Mouse (Mus musculus): ENCODE measurements at regions not wholly inside any gene's neighbourhood (a gene's known extent, or its start where the extent isn't known, plus 50 kb on each side); places are given as distances from the start of the nearest gene placed in this dataset.
A peak's percentile ranks its signal among the peaks of the same experiment; 100 is the strongest.

- no peaks in the 10 kb centered on the region for H3K27me3 ChIP-seq
- CTCF ChIA-PET, result interaction anchor here (1.3 kb wide), 1 partner anchor 9 kb away, joined by 3 read pairs; no protein-coding TSS in a partner anchor
- no peak for TF ChIP-seq CTCF (IDR thresholded peaks at IDR 0.05)
- POLR2A ChIA-PET, result no interaction called here
- ATAC-seq, result no peak
- no peak for DNase-seq (ENCODE audit: low read depth, low spot score)
- in situ Hi-C loops (cut with MboI; ENCODE audit: low pct_unique_long_range_greater_than_20kb), result no loop called here
These were observed 68.5 kb upstream of the Slc2a1 start for GRCm38 (mm10) chr4:119040041-119040440.

GRCm38 (mm10) chr4:119041616-119042015, 66.9 kb upstream of the Slc2a1 start:
- TF ChIP-seq CTCF (IDR thresholded peaks at IDR 0.05), result no peak
- ATAC-seq (peak; percentile 73), DNase-seq (ENCODE audit: low read depth, low spot score) (peak; percentile 96)
- ChIA-PET CTCF (interaction anchor here (1.2 kb wide), 1 partner anchor 12 kb away, joined by 3 read pairs; no protein-coding TSS in a partner anchor), POLR2A (interaction anchor here (0.8 kb wide), 1 partner anchor 32 kb away, joined by 3 read pairs; no protein-coding TSS in a partner anchor)
- H3K27me3 ChIP-seq, result no peaks in the 10 kb centered on the region
- in situ Hi-C loops (cut with MboI; ENCODE audit: low pct_unique_long_range_greater_than_20kb), result no loop called here

GRCm38 (mm10) chr4:119044005-119044677, 64.4 kb upstream of the Slc2a1 start:
- DNase-seq (ENCODE audit: low read depth, low spot score) (no peak), ATAC-seq (no peak)
- ChIA-PET CTCF (no interaction called here), POLR2A (no interaction called here)
- no peaks in the 10 kb centered on the region for H3K27me3 ChIP-seq
- no peak for TF ChIP-seq CTCF (IDR thresholded peaks at IDR 0.05)
- in situ Hi-C loops (cut with MboI; ENCODE audit: low pct_unique_long_range_greater_than_20kb), result no loop called here

- H3K27me3 ChIP-seq, result no peaks in the 10 kb centered on the region
- no peak for ATAC-seq
- ChIA-PET CTCF (no interaction called here), POLR2A (no interaction called here)
- no peak for DNase-seq (ENCODE audit: low read depth, low spot score)
- no peak for TF ChIP-seq CTCF (IDR thresholded peaks at IDR 0.05)
- in situ Hi-C loops (cut with MboI; ENCODE audit: low pct_unique_long_range_greater_than_20kb), result no loop called here
These were observed 63.7 kb upstream of the Slc2a1 start for GRCm38 (mm10) chr4:119044836-119045235.

DNA sequence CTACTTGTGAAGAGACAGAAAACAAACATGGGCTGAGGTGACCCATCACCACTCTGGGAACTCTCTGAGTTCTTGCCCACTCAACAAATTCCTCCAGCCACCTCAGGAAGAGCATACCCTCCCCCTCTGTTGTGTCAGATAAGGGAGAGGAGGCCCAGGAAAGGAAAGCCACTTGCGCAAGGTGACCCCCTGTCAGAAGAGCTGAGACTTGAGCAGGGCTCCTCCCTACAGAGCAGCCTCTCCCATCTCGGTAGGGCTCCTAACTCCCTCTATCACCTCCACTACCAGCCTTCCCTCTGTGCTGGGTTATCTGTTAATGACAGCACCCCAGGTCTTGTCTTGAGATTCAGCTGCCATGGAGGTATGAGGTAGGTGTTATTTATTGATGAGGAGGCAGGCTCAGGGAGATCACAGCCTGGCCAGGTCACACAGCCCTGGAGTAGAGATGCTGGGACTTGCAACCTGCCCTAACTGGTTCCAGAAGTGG, 57.6 kb upstream of the Slc2a1 start:
- no peak for TF ChIP-seq CTCF (IDR thresholded peaks at IDR 0.05)
- in situ Hi-C loops (cut with MboI; ENCODE audit: low pct_unique_long_range_greater_than_20kb), result no loop called here
- ChIA-PET CTCF (interaction anchor here (1.3 kb wide), 1 partner anchor 20 kb away, joined by 3 read pairs; no protein-coding TSS in a partner anchor), POLR2A (interaction anchor here (0.5 kb wide), 1 partner anchor 1717 kb away, joined by 7 read pairs; no protein-coding TSS in a partner anchor)
- DNase-seq (ENCODE audit: low read depth, low spot score) (no peak), ATAC-seq (no peak)
- H3K27me3 ChIP-seq, result no peaks in the 10 kb centered on the region

- in situ Hi-C loops (cut with MboI; ENCODE audit: low pct_unique_long_range_greater_than_20kb), result no loop called here
- no peak for DNase-seq (ENCODE audit: low read depth, low spot score)
- POLR2A ChIA-PET, result no interaction called here
- CTCF ChIA-PET, result no interaction called here
- ATAC-seq, result no peak
- H3K27me3 ChIP-seq, result no peaks in the 10 kb centered on the region
- no peak for TF ChIP-seq CTCF (IDR thresholded peaks at IDR 0.05)
These were observed 56.0 kb upstream of the Slc2a1 start for GRCm38 (mm10) chr4:119052537-119052936.

- in situ Hi-C loops (cut with MboI; ENCODE audit: low pct_unique_long_range_greater_than_20kb), result no loop called here
- CTCF ChIA-PET, result no interaction called here
- DNase-seq (ENCODE audit: low read depth, low spot score) (no peak), ATAC-seq (no peak)
- POLR2A ChIA-PET, result no interaction called here
- no peaks in the 10 kb centered on the region for H3K27me3 ChIP-seq
- TF ChIP-seq CTCF (IDR thresholded peaks at IDR 0.05), result no peak
These were observed 55.3 kb upstream of the Slc2a1 start for GRCm38 (mm10) chr4:119053241-119053640.

DNA sequence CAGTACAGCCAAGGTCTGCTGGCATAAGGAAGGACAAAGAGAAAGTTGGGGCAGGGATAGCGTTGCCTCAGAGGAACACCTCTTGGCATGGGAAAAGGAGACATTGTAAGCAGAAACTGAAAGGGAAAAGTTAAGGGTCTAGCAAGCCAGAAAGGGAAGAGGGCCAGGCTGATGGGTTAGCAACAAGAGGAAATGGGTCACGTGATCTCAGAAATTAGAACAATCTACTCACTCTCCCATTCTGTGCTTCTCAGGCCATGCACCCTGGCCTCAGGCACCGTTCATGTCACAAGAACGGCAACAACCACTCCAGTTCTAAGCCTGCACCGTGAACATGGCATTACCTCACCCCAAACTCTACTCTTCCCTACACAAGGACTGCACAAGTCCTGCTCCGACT, 54.8 kb upstream of the Slc2a1 start:
- ATAC-seq, result no peak
- no peak for TF ChIP-seq CTCF (IDR thresholded peaks at IDR 0.05)
- ChIA-PET POLR2A (no interaction called here), CTCF (no interaction called here)
- DNase-seq (ENCODE audit: low read depth, low spot score), result no peak
- in situ Hi-C loops (cut with MboI; ENCODE audit: low pct_unique_long_range_greater_than_20kb), result no loop called here
- H3K27me3 ChIP-seq, result no peaks in the 10 kb centered on the region

DNA sequence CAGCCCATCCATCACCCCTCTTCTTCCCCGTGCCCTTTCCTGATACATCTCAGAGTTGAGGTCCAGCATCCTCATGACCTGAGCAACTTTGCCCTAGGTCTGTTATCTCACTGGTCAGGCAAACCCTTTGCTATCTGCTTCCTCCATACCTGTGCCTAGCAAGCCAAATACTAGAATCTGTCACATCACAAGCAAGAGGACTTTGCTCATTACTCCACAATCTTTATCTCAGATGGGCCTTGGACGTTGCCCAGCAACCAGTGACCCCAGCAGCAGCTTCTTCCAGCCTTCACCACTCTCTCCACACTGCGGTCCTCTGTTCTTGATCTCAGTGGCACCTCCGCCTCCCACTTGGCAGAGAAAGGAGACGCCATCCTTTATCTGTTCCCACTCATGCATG, 54.4 kb upstream of the Slc2a1 start:
- DNase-seq (ENCODE audit: low read depth, low spot score), result no peak
- in situ Hi-C loops (cut with MboI; ENCODE audit: low pct_unique_long_range_greater_than_20kb), result no loop called here
- no peak for ATAC-seq
- no peaks in the 10 kb centered on the region for H3K27me3 ChIP-seq
- no peak for TF ChIP-seq CTCF (IDR thresholded peaks at IDR 0.05)
- CTCF ChIA-PET, result no interaction called here
- POLR2A ChIA-PET, result no interaction called here

DNA sequence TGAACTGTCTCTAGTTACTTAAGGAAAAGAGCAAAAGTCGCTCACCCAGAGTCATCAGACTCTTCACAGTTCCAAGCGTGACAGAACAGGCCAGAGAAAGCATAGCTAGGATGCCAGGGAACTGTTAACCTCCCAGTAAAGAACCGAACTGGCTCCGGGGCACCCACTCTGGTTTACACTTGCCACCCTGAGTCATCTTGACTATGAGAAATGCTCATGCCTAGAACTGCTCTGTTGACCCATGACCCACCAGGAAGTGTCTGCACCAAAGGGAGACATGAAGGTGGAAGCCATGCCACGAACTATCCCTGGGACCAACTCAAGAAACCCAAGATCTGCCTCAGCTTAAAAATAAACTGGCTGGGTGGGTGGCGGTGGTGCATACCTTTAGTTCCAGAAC, 51.3 kb upstream of the Slc2a1 start:
- TF ChIP-seq CTCF (IDR thresholded peaks at IDR 0.05), result no peak
- peak; percentile 26 for ATAC-seq
- DNase-seq (ENCODE audit: low read depth, low spot score), result no peak
- POLR2A ChIA-PET, result no interaction called here
- in situ Hi-C loops (cut with MboI; ENCODE audit: low pct_unique_long_range_greater_than_20kb), result no loop called here
- CTCF ChIA-PET, result no interaction called here
- no peaks in the 10 kb centered on the region for H3K27me3 ChIP-seq

- CTCF ChIA-PET, result no interaction called here
- no peak for DNase-seq (ENCODE audit: low read depth, low spot score)
- ATAC-seq, result no peak
- H3K27me3 ChIP-seq, result no peaks in the 10 kb centered on the region
- in situ Hi-C loops (cut with MboI; ENCODE audit: low pct_unique_long_range_greater_than_20kb), result no loop called here
- no peak for TF ChIP-seq CTCF (IDR thresholded peaks at IDR 0.05)
- POLR2A ChIA-PET, result no interaction called here
These were observed 50.7 kb upstream of the Slc2a1 start for GRCm38 (mm10) chr4:119057826-119058225.

All from Patski (cell line).